Mouse (Mus musculus): ENCODE results near the gene Rnpepl1. TPM values are rescaled to one million over a fixed set of nuclear protein-coding genes. Genes with fewer than 3 reads are reported as not detected.

The Rnpepl1 gene
- polyA plus RNA-seq (2015; fragmentation: Nextera tagmentation; extraction: Ambion mirVana), result 18.1 and 23.2 TPM in 2 replicates

DNA sequence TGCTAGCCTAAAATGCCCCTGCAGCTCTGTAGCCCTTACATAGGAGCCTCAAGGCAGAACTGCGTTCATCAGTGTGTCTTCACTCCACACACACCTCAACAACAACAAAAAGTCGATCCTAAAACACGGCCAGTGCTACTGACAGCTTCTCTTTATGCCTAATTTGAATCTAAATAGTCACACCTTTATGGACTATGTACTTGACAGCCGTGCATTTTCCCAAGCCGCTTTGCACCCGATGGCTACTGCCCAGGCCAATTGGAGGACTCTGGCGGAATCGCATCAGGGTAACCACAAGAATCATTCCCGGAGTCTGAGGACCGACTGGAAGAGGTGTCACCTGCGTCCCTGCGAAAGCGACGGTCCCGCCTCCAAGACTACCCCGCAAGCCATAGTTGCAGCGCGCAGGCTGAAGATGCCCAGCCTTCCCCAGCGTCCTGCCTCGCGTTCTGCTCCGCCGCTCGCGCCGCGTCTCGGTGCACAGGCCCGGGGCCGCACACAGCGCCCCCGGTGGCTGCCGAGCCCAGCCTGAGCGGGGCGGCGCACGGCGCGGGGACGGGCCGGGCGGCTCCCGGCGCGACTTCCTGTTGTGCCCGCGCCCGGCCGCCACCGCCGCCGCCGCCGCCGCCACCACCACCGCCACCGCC lies at the start of gene Rnpepl1:
Rnpepl1 (plus strand) TSS at position 545 of the 647 bp plus-strand sequence.

DNA sequence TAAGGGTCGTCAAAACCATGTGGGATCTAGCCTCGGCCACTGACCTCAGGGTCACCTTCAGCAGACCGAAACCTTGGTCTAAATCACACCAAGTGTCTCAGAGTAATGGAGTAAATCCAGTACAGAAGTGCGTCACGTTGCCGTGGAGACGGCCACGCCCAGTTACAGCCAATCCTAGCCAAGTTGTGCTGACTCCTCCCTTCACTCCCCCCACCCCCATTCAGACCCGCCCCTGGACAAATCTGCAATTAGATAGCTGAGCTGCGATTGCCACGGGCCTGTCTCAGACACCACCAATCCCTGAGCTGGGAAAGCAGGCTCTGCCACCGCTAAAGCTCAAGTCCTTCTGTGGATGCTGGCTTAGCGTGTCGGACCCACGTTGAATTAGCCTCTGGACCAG lies 7.8 kb upstream of the Rnpepl1 start, which contains the start of gene Ankmy1:
Ankmy1 (minus strand) TSS at position 121 of the 400 bp plus-strand sequence.

DNA sequence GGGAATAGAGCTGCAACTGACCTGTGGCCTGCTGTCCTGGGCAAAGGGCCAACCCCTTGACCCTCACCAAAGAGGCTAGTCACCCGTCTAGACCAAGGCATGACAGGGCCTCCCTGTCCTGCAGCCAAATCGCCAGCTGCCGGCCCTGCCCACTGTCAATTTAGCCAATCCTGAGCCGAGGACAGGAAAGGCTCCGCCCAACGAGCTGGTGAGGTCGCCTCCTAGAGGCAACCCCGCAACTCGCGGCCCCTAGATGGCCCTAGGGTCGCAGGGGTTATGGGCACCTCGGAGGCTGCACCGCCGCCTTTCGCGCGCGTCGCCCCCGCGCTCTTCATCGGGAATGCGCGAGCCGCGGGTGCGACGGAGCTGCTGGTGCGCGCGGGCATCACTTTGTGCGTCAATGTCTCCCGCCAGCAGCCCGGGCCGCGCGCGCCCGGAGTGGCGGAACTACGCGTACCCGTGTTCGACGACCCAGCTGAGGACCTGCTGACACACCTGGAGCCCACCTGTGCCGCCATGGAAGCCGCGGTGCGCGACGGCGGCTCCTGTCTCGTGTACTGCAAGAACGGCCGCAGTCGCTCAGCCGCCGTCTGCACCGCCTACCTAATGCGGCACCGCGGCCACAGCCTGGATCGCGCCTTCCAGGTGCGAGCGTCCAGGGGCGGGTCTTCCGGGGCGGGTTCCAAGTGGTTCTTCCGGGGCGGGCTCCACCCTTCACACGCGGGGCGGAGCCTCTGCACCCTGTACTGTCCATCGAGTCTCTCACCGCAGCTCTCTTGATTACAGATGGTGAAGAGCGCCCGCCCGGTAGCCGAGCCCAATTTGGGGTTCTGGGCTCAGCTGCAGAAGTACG lies 3.6 kb upstream of the Rnpepl1 start, which contains the start of gene Dusp28:
Dusp28 (plus strand) TSS at position 203 of the 853 bp plus-strand sequence.

DNA sequence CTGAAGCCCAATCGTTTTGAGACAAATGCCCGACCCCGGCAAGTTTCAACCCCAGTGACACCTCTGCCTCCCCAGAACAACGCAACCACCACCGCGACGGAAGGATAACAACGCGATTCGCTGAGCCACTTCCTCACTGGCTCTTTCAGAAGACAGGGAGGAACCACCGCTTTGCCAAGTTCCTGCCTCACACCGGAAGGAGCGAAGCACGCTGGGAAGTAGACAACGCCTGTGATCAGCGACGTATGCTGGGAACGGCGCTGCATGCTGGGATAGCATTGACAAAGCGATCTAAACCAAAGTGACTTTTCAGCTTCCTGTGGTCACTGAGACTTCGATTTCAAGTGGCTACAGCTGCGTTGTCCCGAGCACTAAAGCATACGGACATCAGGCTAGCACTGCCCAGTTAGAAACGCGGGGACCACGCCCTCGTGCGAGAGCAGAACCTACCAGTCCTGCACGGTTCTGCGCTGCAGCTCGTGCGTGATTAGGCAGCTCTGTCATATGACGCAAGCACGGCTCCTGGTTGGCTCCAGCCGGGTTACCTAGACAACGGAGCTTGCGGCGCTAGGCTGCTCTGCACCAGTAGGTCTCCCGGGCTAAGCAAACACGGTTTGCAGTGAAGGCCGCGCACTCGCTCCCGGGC lies 23.7 kb downstream of the Rnpepl1 start, which contains the start of gene Capn10:
Capn10 (plus strand) TSS at position 195 of the 646 bp plus-strand sequence.

DNA sequence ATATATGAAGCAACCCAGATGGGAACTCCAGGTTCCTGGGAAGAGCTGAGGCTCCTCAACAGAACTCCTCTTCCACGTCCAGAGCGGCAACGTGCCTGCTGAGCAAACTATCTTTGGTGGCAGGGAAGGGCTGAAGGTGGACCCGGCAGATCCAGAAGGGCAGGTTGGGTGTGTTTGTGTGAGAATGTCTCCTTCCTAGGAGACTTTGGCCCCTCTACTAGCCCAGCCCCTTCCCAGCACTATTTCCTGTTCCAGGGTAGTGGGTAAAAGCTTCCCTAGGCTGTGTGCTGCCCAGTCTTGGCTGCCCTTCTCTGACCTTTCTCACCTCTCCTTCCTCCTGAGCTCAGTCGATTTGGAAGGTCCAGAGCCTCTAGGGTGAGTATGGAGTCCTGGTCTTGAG lies 40.0 kb downstream of the Rnpepl1 start, which contains the start of gene Gpr35:
Gpr35 (plus strand) TSS at position 259 of the 400 bp plus-strand sequence.

Other genes with a start within 250 kb of the Rnpepl1 start
- 9.5 and 13.5 TPM in 2 replicates for gene Gpc1, start 79.1 kb upstream of the Rnpepl1 start, polyA plus RNA-seq (2015; fragmentation: Nextera tagmentation; extraction: Ambion mirVana)
- 0.04 TPM in 1 of 2 replicates, not detected in the other for gene Ankmy1, start 7.9 kb upstream of the Rnpepl1 start, polyA plus RNA-seq (2015; fragmentation: Nextera tagmentation; extraction: Ambion mirVana)
- 11.0 and 12.3 TPM in 2 replicates for gene Dusp28, start 3.8 kb upstream of the Rnpepl1 start, polyA plus RNA-seq (2015; fragmentation: Nextera tagmentation; extraction: Ambion mirVana)
- 13.7 and 15.4 TPM in 2 replicates for gene Capn10, start 23.6 kb downstream of the Rnpepl1 start, polyA plus RNA-seq (2015; fragmentation: Nextera tagmentation; extraction: Ambion mirVana)
- 1.8 and 2.6 TPM in 2 replicates for gene Gpr35, start 40.1 kb downstream of the Rnpepl1 start, polyA plus RNA-seq (2015; fragmentation: Nextera tagmentation; extraction: Ambion mirVana)
- gene Aqp12, start 95.6 kb downstream of the Rnpepl1 start, polyA plus RNA-seq (2015; fragmentation: Nextera tagmentation; extraction: Ambion mirVana), result 0.12 and 0.73 TPM in 2 replicates
- 1.9 and 2.8 TPM in 2 replicates for gene Kif1a, start 191.2 kb downstream of the Rnpepl1 start, polyA plus RNA-seq (2015; fragmentation: Nextera tagmentation; extraction: Ambion mirVana)
- gene Agxt, start 224.5 kb downstream of the Rnpepl1 start, polyA plus RNA-seq (2015; fragmentation: Nextera tagmentation; extraction: Ambion mirVana), result 0.40 and 0.45 TPM in 2 replicates

Data from spleen, postnatal 0 days (tissue).